Mouse (Mus musculus) urinary bladder, postnatal 36 days (tissue): ENCODE measurements around the gene Adgrv1.

Experiments
- DNase-seq, 2 experiments: peaks; one replicate each; pipeline ENCODE4 v3.0.0; 2022; ENCODE audit warnings: low spot score in 2 of 2, mixed read lengths in 1 of 2

Adgrv1 gene

DNA sequence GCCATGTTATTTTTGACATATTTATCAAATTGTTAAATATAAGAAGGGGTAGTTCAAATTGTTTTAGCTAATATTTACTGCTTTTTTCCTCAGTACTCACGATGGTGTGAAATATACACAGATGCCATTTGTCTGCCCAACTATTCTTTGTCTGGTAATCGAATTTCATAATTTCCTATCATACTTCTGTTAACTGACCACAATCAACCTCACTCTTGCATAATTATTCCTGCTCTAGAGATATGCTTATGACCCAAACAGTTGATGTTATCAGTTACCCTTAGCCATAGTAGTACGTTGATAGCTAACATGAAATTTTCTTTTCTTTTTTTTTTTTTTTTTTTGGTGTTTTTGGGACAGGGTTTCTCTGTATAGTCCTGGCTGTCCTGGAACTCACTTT lies 393.5 kb downstream of the Adgrv1 start:
- no peak for DNase-seq

DNA sequence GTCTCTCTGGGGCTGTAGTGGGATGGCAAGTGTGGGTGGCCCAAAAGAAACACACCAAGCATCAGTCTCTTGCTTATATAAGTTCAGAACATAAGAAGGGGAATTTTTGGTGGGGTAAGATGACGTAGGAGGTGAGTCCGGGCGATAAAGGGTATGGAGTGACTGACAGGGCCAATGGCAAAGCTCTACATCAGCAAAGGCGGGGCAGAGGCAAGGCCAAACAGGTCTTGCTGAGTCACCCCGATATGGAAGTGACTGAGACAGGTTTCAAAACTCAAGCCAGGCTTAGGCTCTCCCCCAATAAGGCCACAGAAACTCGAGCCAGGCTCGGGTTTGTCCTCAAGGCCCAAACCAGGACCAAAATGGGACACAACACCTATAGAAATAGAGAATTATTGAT lies 394.1 kb downstream of the Adgrv1 start:
- no peak for DNase-seq

DNA sequence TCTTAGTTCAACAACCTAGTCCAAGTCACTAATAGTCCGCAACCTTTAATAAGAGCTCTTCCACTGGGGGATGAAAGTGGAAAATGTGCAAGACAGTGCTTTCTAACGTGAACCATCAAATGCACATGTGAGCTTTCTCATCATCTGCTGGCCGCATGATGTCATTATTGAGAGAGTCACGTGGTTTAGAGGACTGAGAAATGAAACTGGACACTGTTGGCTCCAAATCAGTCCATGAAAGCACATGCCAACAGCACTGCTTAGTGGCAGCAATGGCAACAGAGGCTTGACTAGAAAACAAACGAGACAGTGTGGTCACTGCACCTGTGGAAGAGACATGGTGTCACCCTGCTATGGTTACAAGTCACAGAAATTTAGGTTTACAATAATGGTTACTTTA lies 395.0 kb downstream of the Adgrv1 start:
- DNase-seq: no peak

DNA sequence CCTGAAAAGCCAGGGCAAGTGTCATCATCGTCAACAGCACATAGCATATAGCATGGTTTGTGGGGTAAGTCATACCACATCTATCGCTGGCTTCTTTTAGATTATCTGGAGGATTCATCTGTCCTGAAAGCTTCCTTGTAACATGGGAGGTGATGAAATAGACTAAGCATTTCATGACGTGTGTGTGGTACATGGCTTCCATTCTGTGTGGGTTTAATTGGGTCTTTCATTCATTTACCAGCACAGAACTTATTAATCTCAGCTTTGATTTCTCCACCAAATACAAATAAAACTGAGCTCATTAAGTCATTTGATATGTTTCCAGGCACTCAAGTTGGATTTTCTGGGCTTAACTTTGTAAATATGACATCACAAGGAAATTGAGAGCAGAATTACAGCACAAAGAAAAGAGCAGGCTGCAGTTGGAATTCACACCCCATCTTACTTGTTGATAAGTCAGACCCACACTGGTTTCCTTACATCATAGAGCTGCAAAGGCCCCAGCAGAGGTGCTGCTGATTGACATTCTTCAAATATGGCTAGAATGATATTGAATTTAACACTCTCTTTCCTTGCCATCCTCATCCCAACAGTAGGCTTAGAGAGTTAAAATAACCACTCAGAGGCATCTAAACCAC lies 396.1 kb downstream of the Adgrv1 start:
- DNase-seq: no peak

DNA sequence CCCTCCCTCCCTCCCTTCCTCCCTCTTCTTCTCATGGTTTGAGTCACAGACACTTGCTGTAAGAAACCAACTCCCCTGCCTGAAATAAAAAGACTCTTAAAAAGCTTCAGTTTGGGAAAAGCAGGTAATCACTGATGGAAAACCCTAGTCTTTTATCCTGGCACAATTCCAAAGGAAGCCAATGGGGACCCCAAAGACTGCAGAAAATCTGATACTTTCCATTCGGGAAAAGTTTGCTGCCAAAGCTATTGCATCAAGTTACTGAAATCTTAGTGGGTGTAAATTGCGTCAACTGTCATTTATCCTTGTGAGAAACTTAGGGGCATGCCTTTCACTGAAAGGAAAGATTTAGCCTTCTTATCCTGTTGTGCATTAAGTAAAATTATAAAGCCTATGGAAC lies 398.9 kb downstream of the Adgrv1 start:
- DNase-seq: no peak

DNA sequence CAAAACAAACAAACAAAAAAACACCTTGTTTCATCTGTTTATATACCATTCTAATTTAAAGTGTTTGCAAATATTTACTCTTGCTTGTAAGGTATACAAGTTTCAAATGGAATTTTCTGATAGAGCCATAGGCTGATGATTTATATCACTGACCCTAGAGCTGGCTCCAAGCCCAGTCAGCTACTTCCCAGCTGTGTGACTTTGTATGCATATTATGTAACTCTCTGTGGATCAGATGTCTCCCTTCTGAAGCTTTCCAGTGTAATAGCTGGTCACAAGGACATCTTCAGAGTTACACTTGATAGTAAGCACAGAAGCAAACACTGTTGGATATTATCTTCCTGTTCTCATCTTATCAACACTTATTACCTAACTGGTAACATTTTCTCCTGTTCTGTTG lies 400.1 kb downstream of the Adgrv1 start:
- DNase-seq: peak; percentile 3 to 36

DNA sequence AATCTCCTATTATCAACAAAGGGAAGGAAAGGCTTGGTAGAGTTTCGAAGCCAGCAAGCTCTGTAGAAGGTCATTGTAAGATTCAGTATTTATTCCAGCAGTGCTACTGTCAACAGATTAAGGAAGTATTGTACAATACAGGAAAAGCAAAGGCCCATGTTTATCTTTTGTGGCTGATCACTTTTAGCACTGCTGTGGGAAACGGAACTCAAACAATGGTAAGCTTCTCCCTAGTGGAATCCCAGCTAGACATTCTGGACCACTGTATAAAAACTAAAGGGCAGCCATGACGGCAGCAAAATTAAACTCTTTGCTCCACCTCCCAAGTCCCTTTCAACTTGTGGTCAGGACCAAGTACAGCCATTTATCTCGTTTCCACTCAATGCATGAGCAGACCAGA lies 402.8 kb downstream of the Adgrv1 start:
- no peak for DNase-seq

DNA sequence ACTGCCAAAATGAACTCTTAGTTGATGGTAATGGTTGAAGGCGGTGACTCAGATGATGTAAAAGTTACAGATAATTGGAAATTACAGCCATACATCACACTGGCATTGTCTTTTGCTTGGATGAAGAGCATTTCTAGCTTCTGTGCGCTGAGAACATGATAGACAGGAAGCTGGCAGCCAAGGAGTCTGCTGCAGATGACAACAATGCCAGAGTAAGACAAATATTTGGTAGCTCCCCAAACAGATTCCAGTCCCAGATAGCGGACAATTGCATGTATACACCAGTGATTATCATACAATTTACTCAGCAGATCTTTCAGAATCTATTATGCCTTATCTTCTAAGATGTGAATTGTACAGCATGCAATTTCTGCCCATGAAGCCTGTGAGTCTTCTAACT lies 409.2 kb downstream of the Adgrv1 start:
- no peak for DNase-seq

DNA sequence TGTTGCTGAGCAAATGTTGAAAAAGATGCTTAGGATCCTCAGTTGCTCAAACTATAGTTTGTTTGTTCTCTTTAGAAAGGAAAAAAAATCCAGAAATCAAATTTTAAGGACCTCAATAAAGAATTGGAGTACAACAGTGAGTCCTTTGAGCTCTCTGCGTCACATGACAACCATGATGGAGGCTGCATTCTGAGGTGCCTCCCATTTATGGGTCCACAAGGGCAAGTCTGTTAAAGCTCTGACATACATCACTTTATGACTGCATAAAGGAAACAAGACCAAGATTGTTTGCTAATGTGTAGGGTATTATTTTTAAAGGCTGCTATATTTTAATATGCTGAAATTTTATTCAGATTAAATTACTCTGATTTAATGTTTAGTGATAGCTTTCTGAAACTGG lies 410.6 kb downstream of the Adgrv1 start:
- no peak for DNase-seq

DNA sequence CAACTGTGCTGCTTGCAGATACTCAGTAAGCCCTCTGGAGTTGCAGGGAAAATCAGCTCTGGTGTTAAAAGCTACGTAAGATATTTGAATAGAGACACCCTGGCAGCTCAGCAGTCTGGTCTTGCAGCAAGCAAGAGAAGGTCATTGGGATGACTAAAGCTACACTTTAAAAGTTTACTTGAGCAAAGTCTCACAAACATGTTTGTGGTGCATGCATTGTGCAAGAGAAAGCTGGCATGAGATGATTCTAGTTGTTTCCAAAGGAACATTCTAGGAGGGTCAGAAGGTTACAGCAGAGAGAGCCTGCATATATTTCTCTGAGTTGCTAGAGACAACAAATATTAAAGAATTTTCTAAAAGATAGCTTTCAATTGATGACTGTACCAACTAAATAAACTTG lies 421.5 kb downstream of the Adgrv1 start:
- DNase-seq: peak in 1 of 2 experiments; percentile 5

DNA sequence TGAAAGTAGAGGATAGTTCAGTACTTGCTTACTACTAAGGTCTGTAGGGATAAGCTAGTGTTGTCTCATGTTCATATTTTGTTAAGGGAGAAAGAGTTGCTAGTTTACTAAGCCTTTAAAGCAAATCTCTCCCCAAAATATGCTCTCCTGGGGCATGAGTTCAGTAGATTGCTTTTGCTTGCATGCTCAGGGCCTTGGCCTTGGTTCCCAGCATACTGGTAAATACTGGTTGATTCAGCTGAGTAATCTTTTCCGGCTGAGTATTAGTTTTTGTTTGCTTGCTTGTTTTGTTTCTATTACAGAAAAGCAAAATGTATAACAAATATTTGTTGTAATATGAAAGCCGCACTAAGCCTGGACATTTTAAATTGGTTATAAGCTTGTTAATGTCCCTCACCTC lies 422.4 kb downstream of the Adgrv1 start:
- DNase-seq: no peak

DNA sequence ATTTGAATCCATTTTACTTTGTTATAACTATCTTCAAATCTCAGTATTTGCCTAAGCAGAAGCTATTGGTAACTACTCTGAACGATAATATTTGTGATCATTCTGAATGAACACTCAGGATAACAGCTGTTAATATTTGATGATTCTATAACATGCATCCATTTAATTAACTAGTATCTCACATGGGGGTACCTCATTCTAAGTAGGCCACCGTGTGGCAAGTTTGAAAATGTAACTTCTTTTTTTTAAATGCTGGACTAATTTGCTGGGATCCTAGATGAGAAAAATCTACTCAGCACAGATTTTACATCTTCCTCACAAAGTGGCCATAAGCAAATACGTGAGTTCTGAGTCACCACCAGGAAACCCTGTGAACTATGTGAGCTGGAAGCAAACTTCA lies 423.1 kb downstream of the Adgrv1 start:
- no peak for DNase-seq

DNA sequence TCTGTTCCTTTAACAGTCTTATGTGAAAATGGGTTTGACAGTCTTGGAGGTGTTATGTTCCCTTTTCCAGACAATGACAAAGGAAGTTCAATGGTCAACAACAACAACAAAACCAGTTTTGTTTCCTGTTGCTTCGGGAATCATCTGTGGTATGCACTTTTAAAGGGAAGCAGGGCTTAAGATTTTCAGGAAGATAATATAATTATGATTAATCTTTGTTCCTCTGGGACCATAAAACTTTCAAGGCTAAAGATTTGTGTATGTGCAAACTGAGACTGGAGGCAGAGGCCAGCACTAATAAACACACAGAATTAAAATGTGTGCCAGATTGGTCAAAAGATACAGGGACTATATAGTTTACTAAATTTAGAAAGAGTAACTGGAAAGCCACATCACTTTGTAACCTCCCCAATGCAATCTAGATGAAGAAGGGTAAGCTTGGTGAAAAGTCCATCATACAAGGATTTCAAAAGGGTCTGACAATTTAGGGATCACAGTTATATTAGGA lies 424.8 kb downstream of the Adgrv1 start:
- no peak for DNase-seq

DNA sequence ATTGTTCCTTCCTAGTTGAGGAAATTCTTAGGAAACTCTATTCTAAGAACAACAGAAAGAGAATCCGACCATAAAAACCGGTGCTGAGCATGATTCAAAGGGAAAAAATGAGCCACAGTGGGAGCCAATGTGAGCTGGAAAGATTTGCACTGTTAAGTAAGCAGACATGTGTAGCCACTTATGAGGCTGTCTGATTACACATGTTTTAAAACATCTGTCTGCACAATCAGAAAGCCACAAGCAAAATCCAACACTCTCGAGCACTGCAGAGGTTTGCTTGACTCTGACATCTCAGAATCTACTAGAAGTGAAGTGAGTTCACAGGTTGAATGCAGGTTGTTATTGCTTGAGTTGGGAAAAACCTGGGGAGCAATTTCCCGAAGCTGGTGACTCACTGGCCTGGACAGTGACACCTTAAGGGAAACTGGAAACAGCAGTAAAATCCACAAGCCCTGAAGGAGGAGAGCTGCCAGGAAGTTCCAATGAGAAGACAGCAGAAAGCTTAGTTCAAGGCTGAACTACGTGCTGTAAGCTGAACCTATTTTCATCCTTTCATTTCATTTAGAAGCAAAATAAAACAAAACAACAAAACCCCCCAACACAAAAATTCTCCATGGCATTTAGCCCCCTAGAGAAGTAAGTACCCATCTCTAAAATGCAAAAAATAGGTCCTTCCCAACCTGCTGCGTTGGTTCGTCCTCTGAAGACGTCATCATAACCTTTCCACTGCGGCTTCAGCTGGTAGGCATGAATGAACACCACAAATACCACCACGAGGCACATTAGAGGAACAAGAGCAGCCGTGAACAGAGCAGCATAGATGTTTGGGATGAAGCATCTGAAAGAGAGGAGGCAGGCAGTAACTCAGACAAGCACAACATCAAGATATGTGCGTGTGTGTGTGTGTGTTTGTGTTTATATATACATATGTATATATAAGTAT lies 450.7 kb downstream of the Adgrv1 start:
- DNase-seq: no peak

DNA sequence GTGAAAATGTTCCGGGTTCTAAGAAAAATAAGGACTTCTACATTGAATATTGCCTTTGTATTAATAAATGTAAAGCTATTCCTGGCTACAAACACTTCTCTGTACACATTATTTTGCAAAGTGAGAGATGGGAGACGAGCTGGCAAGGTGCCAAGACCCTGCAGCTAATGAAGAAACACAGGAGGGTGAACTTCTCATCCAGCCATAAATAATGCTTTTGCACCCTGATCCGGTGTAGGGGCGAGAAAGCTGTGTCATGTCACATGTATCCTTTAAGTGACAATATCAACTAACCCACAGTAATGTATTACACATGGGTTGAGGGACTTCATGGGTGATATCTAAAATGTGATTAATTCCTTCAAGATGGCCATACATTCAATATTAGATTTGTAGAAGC lies 451.5 kb downstream of the Adgrv1 start:
- DNase-seq: no peak

DNA sequence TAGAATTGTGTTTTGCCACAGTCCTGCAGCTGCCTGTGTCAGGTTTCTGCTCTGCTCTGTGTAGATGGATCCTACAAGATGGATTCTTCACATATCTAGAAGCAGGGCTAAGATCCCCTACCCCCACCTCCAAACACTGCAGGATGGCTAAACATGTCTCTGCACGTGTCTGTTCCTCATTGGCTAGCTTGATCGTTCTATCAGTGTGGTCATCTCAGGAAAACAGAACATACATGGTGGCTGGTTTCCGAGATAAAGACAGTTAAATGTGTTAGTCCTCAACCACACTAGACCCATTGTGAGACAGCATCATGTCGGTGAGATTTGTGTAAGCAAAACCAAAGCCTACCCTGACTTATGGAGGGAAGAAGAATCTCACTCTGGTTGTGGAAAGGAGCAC lies 456.1 kb downstream of the Adgrv1 start:
- no peak for DNase-seq

DNA sequence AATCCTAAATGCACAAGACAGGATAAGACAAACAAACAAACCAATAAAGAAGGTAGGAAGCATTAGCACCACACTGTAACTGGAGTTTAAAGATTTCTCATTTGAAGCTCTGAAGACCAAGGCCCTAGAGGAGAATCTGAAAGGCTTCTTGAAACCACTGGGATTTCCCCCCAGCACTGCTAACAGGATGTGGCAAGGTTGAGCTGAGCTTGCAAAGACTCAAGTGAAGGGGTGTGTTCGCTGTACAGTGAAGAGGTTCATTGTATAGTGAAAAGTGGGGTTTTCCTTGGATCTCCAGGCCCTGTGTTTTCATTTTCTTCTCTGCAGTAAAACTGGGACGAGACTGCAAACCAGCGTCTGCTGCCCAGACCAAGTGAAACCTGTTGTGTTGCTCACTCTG lies 456.9 kb downstream of the Adgrv1 start:
- no peak for DNase-seq

DNA sequence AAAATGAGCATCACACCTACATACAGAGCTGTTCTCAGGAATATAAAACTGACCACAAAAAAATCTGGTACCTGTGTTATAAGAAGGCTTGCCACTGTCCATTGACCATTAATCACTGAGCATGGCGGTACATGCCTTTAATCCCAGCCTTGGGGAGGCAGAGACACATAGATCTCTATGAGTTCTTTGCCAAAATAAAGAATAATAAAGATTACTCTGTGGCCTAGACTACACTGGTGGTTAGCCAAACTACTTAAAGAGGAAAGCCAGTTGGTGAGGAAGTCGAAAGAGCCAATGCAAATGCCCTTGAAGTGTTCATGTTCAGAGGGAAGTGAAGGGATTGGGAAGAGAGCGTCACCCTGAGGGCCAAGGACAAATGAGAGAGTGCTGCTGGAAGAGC lies 461.8 kb downstream of the Adgrv1 start:
- no peak for DNase-seq

DNA sequence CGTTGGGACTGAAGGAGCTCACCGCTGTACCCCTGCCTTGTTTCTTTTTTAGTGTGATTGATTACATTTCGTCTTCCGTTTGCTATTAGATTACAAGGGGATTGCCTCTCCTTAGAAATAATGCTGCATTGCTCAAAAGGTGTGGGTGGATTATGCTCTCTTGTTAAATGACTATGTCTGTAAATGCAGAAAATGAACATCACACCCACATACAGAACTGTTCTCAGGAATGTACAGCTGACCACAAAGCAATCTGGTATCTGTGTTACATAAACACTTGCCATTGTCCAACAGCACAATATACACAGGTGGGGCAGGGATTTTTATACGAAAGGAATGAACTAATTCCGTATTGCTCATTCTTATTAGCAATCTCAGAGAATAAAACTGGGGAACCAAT lies 465.5 kb downstream of the Adgrv1 start:
- DNase-seq: no peak

DNA sequence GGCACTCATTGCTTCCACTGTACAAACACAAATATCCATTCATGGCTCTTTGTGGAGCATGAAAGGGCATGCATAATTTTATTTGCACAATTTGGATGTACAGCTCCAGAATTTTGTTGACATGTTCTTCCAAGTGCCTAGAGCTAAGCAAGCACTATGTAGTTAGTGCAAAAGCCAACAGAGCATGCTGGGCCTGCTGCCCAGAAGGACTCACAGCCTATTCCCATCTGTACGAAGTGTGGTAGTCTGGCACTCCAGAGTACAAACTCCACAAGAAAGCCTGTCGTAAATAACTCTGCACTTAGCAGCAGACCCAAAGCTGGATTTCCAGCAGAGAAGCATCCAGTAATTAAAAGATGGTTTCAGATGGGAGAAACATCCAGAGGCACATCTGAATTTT lies 473.1 kb downstream of the Adgrv1 start:
- DNase-seq: no peak

DNA sequence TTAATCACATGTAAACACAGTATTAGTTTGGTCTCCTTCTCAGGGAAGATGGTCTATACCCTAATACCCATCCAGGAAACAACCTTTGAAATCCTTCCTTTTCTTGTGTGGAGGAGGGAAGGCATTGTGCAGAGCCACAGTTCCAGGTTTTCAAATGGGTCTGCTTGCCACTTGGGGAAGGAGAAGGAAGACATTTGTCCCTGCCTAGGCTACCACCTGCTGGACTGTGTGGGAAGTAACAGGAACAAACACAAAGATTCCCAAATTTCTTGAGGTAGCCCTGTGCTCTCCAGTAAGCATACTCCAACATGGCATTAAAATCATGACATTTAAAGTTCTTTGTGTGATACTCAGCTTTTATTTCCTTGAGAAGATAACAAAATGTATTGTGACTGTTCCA lies 477.6 kb downstream of the Adgrv1 start:
- peak in 1 of 2 experiments; percentile 38 for DNase-seq

DNA sequence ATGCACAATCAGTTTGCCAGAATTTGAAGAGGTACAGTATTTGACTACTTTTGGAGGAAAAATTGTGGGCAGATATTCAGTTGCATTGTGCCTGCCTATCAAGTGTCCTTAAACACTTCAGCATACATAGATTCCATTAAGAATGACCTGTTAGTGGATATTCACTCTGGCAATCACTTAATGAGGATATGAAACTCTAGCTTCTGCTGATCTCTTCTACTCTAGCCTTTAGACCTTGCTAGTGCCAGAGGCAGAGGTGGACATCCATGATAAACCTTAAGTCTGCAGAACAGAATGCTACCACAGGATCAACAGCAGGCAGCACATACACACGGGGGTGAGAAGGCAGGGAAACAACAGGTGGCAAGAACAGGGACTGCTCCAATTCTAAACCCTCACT lies 488.5 kb downstream of the Adgrv1 start:
- no peak for DNase-seq

DNA sequence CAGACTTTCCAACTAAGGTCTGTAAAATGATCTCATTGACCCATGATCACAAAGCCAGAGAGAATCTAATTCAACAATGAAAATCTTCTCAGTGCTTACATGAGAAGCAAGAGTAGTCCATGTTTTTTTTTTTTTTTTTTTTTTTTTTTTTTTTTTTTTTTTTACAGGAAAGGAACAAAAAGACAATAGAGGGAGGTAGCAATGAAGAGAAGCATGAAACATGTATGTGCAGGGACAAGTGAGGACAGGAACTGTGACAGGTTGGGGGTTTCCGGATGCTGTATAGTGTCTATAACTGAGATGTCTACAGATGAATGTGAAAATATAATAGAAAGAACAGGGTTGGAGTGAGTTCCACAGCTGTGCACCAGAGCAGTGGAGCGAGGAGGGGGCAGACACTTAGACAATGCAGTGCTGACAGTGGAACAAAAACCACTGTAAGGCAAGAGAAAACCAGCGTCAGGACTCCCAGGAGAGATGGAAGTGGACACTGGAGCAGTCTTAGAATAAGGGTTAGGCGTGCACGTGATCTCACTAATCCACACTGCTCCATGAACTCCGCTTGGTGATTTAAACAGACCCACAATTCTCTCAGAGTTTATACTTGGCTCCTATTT lies 490.6 kb downstream of the Adgrv1 start:
- no peak for DNase-seq
